Mouse (Mus musculus): ENCODE results near the gene Slc38a11. TPM values are rescaled to one million over a fixed set of nuclear protein-coding genes. Genes with fewer than 3 reads are reported as not detected.

Gene Slc38a11
- total RNA-seq (2021), result 1 to 10 TPM; 1.9 to 2.4 TPM
- long read RNA-seq, experiment 1, partial matches to known transcripts, result 0 of 1 reads
- long read RNA-seq, experiment 1, other reads (novel, unspliced or antisense), result 1 of 1 reads
- long read RNA-seq, experiment 2, result 0 reads

GRCm38 (mm10) chr2:65363828-65364497 lies at the start of gene Slc38a11:
TSS of gene Slc38a11 (minus strand) at chr2:65364034.
- DNase-seq, result peak in 1 of 2 experiments; percentile 5
- intact Hi-C loops (cut with DNase I), result no loop called here

- intact Hi-C loops (cut with DNase I), result no loop called here
- DNase-seq, result no peak
Measured at GRCm38 (mm10) chr2:65407110-65407509, 43.3 kb upstream of the Slc38a11 start.

- no peak for DNase-seq
- intact Hi-C loops (cut with DNase I), result no loop called here
Measured at GRCm38 (mm10) chr2:65405407-65405806, 41.6 kb upstream of the Slc38a11 start.

- no peak for DNase-seq
- intact Hi-C loops (cut with DNase I), result no loop called here
Measured at GRCm38 (mm10) chr2:65402001-65402400, 38.2 kb upstream of the Slc38a11 start.

DNA sequence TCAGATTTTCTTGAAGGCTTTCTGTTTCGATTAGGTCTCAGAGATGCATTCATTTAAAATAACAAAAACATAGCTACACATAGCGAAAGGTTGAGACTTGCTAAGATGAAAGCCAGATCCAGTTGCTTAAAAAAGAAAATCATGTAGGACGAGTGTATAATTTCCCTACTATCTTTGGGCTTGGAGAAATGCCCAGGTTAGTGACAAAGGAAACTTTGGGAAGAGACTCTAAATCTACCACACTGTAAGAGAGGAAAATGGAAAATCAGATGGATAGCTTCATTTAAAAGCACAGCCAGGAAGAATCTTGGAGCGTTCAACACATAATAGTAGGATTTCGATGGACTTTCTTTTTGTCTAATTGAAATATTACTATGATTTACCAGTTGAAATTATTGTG lies 36.1 kb upstream of the Slc38a11 start:
- intact Hi-C loops (cut with DNase I), result loop anchor here (5.0 kb wide), 1 partner anchor 267 kb away; no protein-coding TSS in a partner anchor
- no peak for DNase-seq

- intact Hi-C loops (cut with DNase I), result loop anchor here (2.0 to 5.0 kb wide), 2 partner anchors 171 to 271 kb away; partner anchors contain the start of gene Scn3a
- no peak for DNase-seq
Measured at GRCm38 (mm10) chr2:65396128-65396527, 32.3 kb upstream of the Slc38a11 start.

DNA sequence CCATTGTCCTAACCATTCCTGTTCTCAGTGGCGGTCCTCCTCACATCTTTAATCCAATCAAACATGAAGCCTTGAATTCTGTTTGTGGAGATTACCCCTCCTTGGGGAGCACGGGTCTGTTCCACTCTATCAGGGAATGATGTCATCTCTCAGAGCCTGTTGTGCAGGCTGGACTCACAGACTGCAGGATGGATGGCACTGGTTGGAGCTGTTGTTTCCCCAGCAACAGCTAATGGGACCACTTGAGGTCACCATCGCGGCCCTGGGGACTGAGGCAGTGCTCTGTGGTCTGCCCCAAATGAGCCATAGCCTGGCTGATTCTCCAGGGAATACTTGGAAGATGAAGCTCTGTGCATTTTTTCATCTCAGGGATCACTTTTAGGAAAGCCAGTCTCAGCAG lies 29.2 kb upstream of the Slc38a11 start:
- intact Hi-C loops (cut with DNase I), result no loop called here

DNA sequence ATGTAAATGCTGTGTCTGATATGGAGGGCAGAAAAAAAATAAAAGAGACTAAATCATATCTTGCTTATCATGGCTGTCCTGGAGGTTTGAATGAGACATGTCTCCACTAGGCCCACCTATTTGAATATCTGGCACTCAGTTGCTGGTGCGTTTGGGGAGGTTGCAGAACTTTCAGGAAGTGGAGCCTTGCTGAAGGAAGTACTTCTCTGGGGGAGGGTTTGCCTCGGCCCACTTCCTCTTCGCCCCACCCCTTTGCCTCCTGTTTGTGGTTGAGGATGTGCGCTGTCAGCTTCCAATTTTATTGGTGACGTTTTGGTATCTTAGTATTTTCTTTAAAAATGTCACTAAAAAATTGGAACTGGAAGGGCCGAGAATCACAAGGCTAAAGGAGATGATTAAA lies 27.5 kb upstream of the Slc38a11 start:
- no peak for DNase-seq
- intact Hi-C loops (cut with DNase I), result no loop called here

More for the DNA sequence above, 29.2 kb upstream of the Slc38a11 start:
- DNase-seq, result no peak

DNA sequence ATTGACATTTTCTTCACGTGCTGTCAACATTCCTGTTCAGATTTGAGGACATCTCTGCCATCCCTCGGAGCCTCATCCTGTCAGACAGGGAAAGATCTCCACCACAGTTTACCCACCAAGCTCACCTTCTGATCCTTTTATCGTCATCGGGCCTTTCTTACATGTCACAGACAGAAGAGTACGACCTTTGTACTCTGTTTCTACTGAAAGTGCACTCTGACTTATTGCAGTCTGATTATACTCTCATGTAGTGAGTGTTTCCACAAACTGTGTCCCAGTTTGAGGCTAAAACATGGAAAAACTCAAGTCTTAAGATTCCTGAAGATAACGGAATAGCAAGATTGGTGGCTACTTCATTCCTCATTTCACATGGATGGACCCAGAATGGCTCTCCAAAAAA lies 21.0 kb upstream of the Slc38a11 start:
- no peak for DNase-seq
- intact Hi-C loops (cut with DNase I), result no loop called here

DNA sequence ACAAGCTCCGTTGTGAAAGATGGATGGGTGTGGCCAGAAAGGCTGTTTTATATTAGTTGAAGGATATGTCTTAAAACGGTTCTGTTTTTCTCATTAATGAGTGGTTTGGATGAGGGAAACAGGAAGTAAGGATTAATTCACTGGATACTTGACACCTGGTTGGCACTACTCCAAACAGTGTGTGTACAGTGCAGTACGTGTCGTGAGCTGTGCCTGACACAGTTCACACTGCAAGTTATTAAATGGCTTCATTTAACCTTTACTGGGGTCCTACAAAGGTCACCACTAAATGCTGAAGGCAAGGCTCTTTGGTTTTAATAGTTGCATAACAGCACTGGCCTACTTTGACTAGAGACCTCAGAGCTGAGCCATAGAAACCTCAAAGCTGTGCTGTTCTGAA lies 18.7 kb upstream of the Slc38a11 start:
- intact Hi-C loops (cut with DNase I), result no loop called here
- no peak for DNase-seq

DNA sequence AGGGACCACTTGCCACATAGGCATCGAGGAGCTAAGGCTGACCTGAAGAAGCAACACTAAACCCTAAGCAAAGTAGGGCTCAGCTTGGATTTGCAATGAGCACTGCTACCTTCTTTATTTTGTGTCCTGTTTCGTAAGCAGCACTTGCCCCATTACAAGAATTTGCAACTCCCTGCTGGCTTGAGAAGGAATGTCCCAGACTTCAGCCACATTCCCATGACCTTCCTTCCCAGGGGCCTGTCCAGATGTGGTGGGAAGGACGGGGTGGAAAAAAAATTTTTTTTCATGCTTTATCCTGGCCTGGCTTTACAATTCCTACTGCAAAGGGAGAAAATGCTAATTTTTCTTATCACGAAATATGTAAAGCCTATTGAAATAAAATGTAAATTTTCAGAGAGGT lies 14.6 kb upstream of the Slc38a11 start:
- intact Hi-C loops (cut with DNase I), result no loop called here
- DNase-seq, result peak; percentile 22 to 23

- no peak for DNase-seq
- intact Hi-C loops (cut with DNase I), result no loop called here
Measured at GRCm38 (mm10) chr2:65374410-65374809, 10.6 kb upstream of the Slc38a11 start.

- DNase-seq, result no peak
- intact Hi-C loops (cut with DNase I), result no loop called here
Measured at GRCm38 (mm10) chr2:65373076-65373475, 9.2 kb upstream of the Slc38a11 start.

DNA sequence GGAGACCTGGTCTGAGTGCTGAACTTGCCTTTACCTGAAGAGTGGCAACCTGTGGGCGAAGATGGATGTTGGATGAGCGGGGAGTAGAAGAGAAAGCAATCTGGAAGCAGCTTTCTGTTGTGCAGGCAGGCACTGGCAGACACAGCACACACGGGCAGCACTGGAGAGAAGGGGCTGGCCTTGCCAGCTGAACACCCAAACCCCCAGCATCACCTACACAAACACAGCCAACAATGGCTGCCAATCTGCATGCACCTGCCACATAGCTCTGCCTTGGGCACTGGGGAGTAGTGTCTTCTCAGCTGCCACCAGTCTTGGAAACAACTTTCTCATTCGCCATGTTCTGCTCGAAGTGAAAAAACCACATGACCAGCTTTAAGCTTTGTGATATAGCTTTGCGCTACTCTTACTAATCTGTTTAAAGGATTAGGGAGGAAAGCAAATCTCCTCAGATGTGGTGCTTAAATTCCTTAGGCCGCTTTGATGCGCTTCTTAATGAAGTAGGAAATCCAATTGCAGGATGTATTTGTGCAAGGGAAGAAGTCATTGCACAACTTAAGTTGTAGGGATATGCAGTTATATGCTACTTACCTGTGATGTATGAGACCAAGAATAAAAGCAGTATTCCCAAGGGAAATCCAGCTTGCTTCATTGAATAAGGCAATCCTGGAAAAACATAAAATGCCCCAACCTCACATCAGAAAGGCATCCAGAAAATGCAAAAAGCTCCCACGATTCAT lies 2.9 kb downstream of the Slc38a11 start:
- intact Hi-C loops (cut with DNase I), result no loop called here
- DNase-seq, result no peak

DNA sequence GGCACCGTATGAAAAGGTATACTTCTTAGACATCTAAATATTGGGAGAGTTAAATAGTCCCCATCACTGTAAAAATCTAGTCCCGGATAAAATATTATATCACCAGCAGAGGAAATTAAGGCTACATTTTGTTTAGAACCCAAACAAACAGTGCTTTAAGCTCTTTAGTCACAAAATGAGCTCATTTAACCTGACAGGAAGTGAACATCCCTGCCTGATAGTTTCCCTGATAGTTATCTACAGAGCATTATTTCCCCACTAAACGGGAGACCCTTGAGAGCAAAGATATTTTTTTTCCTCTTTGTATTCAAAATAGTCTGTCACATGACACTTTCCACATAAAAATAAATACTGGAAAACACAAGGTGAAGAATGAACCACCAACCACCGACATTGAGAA lies 16.5 kb downstream of the Slc38a11 start:
- no peak for DNase-seq
- intact Hi-C loops (cut with DNase I), result no loop called here

GRCm38 (mm10) chr2:65346915-65347314 lies 16.9 kb downstream of the Slc38a11 start:
- intact Hi-C loops (cut with DNase I), result no loop called here
- no peak for DNase-seq

DNA sequence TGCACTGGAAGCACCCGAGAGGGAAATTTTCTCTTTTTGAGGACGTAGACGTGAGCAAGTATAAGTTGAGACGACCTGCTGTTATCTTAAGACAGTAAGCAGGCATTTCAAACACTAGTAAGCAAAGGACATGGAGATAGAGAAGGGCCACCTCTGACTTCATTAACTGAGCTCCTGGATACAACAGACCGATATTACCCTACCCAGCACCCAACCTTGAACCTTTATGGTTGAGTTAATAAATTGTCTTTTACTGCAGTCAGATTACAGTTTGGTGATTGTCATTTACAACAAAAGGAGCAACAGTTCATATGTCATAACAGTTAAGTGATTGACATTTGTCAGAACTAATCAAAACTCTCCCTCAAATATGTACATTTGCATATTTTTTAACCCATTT lies 17.8 kb downstream of the Slc38a11 start:
- intact Hi-C loops (cut with DNase I), result no loop called here
- no peak for DNase-seq

DNA sequence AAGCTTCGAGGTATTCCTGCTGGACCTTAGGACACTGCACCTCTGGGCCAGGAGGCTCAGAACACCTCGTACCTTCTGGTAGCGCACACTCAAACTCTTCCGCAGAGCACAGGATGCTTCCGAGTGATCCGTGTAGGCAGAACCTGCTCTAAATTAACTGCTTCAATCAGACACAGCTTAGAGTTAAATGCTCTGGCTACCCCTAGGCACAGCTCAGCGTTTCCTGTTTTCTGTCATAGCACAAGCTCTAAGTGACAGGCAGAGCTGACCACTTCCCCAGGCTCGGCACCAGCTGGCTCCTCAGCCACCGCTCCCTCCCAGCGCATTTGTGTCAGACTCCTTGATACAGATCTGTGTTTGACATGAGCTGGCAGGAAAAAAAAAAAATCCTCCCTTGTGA lies 21.8 kb downstream of the Slc38a11 start:
- intact Hi-C loops (cut with DNase I), result no loop called here
- DNase-seq, result peak; percentile 10 to 19

DNA sequence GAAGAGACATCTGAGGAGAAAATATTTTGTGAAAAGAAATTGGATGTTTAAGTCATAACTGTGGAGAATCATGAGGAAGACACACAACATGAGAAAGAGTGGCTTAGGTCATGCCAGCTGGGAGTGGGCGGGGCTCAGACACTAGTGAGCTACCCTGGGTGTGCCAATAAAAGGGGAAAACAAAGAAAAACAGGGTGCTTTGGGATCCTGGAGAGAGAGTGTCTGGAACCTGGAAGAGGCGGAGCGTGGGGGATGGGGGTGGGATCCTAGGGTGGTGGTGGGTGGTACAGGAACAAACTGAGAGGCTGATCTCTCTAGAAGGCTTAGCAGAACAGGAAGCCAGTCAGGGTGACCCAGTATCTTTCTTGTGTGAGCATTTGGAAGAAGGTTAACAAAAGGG lies 23.0 kb downstream of the Slc38a11 start:
- intact Hi-C loops (cut with DNase I), result no loop called here
- no peak for DNase-seq

GRCm38 (mm10) chr2:65337378-65338140 lies 26.3 kb downstream of the Slc38a11 start:
- peak; percentile 52 to 57 for DNase-seq
- intact Hi-C loops (cut with DNase I), result loop anchor here (1.0 to 5.0 kb wide), 4 partner anchors 188 to 373 kb away; partner anchors contain the start of gene Grb14

DNA sequence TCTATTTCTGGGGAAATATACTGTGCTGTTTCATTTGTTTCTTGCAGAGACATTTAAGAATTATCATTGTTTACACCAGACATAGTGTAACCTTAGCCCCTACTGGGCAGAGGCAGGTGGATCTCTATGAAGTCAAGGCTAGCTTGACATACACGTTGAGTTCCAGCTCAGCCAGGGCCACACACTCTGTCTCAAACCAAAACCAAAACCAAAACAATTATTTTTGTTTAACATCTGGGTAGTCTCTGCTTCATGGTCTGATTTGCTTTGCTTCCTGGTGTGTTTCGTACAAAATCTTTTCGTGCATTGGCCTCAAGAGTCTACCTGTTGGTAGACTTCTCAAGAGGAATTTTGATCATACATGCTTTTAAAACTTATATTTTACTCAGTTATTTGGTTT lies 27.2 kb downstream of the Slc38a11 start:
- intact Hi-C loops (cut with DNase I), result loop anchor here (1.0 to 5.0 kb wide), 4 partner anchors 187 to 372 kb away; partner anchors contain the start of gene Grb14
- DNase-seq, result no peak
